Mouse (Mus musculus): ENCODE measurements at regions not wholly inside any gene's neighbourhood (a gene's known extent, or its start where the extent isn't known, plus 50 kb on each side); places are given as distances from the start of the nearest gene placed in this dataset.

DNA sequence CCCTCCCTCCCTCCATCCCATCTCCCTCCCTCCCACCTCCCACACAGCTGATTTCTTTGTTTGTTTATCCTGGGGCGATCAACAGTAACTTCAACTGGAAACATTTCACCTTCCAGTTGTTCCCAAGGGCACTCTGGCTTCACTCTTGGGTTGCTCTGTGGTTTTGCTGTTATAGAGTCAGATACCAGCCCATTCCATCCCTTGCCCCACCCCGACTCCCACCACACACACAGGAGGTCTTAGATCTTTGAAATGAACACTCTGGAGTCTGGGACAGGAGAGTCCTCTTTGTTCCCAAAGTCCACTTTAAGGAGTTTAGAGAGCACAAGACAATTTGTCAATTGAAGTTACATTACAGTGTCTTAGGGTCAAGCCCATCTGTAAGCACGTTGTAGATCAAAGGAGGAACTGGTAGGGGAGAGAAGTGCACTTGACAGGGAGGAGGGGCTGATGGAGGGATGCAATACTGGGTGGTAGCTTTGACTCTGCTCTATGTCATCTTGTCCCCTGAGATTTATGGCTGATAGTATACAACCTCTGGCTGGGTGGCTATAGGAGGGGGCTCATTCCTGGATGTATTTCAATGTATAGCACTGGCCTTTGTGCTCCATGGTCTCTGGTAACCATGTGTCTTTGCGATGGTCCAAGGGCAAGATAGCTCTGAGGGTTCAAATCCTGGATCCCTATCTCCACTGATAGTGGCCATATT, 313.9 kb downstream of the Glrx3 start:
- Histone ChIP-seq H3K27ac (no peak overlapping the region), H3K4me1 (replicated peaks) (no peaks in the 10 kb centered on the region), H3K4me2 (no peak overlapping the region), H3K27me3 (no peaks in the 10 kb centered on the region), H3K9me3 (replicated peaks) (no peaks in the 10 kb centered on the region), H3K36me3 (no peaks in the 10 kb centered on the region), H3K4me3 (no peak overlapping the region), H3K9ac (no peak overlapping the region)
- WGBS: 33% methylated on average over 4 of the region's 4 CpGs
- ATAC-seq (replicated peaks; ENCODE audit: insufficient number of reproducible peaks, insufficient read depth, low FRiP score, low read depth): no peak

DNA sequence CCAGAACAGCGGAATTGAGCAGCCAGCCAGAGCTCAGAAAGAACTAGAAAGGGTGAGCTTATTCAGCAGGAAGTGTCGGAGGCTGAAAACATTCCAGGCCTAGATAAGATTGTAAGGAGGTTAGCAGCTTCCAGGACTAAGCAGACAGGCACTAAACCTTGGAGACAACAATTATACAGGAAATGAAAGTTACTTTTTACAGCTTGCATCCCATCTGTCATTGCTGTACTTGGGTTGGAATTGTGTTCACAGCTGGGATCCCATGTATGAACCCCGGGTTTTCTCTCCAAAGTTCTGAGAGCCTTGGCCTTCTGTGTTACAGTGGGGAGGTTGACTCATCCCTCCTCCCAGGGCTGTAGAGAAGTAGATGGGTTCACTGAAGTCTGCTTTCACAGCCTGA, 328.5 kb downstream of the Glrx3 start:
- Histone ChIP-seq H3K9me3 (replicated peaks) (no peaks in the 10 kb centered on the region), H3K27ac (0 out of 2 replicates have a peak overlapping the region, but pooled peaks have one; percentile 24), H3K4me2 (no peak overlapping the region), H3K27me3 (no peaks in the 10 kb centered on the region), H3K9ac (no peak overlapping the region), H3K36me3 (no peaks in the 10 kb centered on the region), H3K4me1 (replicated peaks) (no peaks in the 10 kb centered on the region), H3K4me3 (no peak overlapping the region)
- no peak for ATAC-seq (replicated peaks; ENCODE audit: insufficient number of reproducible peaks, insufficient read depth, low FRiP score, low read depth)
- 30% methylated on average over 3 of the region's 3 CpGs for WGBS

DNA sequence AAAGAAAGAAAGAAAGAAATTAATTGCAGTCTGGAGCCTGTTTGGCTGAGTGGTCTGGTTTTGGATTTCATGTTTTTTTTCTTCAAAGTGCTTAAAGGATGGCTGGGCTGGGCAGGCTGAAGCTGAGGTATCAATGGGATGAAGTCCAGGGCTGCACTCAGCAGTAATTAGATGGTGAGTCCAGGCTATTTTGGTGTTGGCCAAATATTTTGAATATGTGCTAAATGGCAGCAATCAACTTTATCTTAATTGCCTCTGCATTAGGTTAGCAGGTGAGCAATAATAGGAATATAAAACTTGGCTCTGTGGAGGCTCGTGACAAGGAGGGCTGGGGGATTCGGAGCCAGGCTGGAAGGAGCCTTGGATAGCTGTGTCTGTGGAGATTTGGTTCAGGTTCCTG, 329.3 kb downstream of the Glrx3 start:
- no peaks in the 10 kb centered on the region for H3K36me3 ChIP-seq
- ATAC-seq (replicated peaks; ENCODE audit: insufficient number of reproducible peaks, insufficient read depth, low FRiP score, low read depth): no peak
- H3K9me3 ChIP-seq (replicated peaks): no peaks in the 10 kb centered on the region
- H3K27ac ChIP-seq: no peak overlapping the region
- H3K9ac ChIP-seq: no peak overlapping the region
- H3K4me1 ChIP-seq (replicated peaks): no peaks in the 10 kb centered on the region
- no peak overlapping the region for H3K4me3 ChIP-seq
- H3K4me2 ChIP-seq: no peak overlapping the region
- WGBS: 71% methylated on average over 2 of the region's 2 CpGs
- H3K27me3 ChIP-seq: no peaks in the 10 kb centered on the region

DNA sequence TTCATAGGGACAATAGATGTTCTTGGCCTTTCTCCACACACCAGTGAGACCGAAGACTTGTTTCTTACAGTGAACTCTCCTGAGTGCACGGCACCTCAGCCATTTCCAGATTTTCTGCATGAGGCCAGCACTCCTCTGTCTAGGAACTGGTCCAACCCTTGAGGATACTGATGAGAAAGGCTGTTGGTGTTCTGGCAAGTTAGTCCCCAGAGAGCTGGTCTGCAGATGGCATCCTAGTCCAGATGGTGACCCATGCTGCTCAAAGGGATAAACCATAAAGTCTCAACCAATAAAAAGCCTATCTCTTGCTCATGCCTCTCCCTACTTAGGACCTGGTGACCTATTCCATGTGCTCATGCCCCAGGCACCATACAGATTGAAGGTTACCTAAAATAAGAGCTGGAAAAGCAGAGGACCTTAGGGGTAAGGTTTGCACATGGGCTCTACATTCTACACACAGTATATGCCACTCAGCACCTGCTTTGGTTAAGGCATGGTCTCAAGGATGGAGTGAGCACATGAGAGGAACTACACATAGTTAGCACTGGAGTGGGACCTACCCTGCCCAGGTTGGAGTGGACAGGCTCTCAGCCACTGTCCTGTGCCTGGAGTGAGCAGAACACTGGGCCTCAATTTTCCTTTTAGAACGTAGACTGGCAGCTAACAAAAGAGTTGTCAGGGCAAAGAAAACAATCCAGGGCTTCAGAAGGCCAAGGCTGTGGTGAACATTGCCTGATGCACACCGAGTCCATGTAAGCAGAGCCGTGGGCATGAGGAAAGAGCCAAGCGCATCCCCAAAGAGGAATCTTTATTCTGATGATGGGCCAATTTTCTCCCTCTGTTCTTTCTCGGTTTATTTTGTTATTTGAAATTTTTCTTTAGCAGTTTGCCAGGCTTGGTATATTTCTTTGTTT, 335.9 kb downstream of the Glrx3 start:
- Histone ChIP-seq H3K36me3 (no peaks in the 10 kb centered on the region), H3K9ac (no peak overlapping the region), H3K4me2 (no peak overlapping the region), H3K27me3 (no peaks in the 10 kb centered on the region), H3K9me3 (replicated peaks) (no peaks in the 10 kb centered on the region), H3K27ac (no peak overlapping the region), H3K4me1 (replicated peaks) (no peaks in the 10 kb centered on the region), H3K4me3 (no peak overlapping the region)
- no peak for ATAC-seq (replicated peaks; ENCODE audit: insufficient number of reproducible peaks, insufficient read depth, low FRiP score, low read depth)
- 78% methylated on average over 7 of the region's 7 CpGs for WGBS

DNA sequence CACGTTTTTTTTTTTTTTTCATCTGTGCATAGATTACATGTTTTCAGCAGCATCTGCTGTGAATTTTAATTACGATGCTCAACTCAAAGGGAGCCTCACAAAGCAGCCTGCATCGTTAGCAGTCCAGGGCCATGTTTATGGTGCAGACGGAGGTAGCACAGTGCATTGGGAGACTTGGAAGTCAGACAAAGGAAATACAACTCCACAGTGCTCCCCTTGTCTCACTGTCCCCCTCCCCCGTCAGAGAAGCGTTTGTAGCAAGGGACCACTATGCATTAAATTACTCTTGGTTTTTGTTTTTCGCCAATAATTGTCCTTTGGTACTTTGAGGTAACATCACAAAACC, 336.5 kb downstream of the Glrx3 start:
- Histone ChIP-seq H3K4me1 (replicated peaks) (no peaks in the 10 kb centered on the region), H3K4me3 (no peak overlapping the region), H3K27me3 (no peaks in the 10 kb centered on the region), H3K9ac (no peak overlapping the region), H3K9me3 (replicated peaks) (no peaks in the 10 kb centered on the region), H3K36me3 (no peaks in the 10 kb centered on the region), H3K27ac (no peak overlapping the region), H3K4me2 (no peak overlapping the region)
- no peak for ATAC-seq (replicated peaks; ENCODE audit: insufficient number of reproducible peaks, insufficient read depth, low FRiP score, low read depth)
- WGBS: 64% methylated on average over 7 of the region's 7 CpGs

DNA sequence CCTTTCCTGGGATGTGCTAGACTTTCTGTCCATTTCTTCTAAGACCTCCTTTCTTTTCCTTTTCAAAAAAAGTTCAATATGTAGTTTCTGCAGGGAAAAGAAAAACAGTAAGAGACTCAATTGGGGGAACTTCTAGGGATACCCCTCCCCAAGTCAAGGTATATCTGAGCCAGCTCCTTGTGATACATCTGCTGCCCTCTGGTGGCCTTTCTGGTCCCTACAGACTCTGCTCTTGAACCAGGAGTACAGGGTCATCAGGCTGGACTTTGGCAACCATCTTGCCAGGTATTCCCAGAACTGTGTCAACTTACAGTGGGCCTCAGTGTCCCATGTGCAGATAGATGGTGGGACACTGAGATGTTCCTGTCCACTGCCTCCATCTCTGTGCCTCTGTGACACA, 346.5 kb downstream of the Glrx3 start:
- ATAC-seq (replicated peaks; ENCODE audit: insufficient number of reproducible peaks, insufficient read depth, low FRiP score, low read depth): no peak
- Histone ChIP-seq H3K9ac (no peak overlapping the region), H3K4me3 (no peak overlapping the region), H3K4me2 (no peak overlapping the region), H3K36me3 (no peaks in the 10 kb centered on the region), H3K9me3 (replicated peaks) (no peaks in the 10 kb centered on the region), H3K4me1 (replicated peaks) (no peaks in the 10 kb centered on the region), H3K27ac (no peak overlapping the region), H3K27me3 (no peaks in the 10 kb centered on the region)

DNA sequence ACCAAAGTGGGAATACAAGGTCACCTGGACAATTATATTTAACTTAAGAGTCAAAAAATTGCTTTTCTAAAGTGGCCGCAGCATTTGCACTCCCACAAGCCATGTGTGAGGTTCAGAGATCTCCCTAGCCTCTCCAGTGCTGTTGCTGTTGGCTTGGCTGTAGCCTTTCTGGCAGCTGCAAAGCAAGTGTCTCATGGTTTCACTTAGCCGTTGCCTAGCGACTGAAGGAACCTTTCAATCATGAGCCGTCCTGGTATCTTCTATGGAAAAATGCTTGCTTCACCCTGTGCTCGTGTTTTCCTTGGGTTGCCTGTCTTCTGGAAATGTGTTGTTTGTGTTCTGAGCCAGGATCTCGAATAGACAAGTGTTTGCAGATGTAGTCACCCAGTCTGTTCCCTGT, 367.9 kb downstream of the Glrx3 start:
- ATAC-seq (replicated peaks; ENCODE audit: insufficient number of reproducible peaks, insufficient read depth, low FRiP score, low read depth): no peak
- no peaks in the 10 kb centered on the region for H3K9me3 ChIP-seq (replicated peaks)
- 36% methylated on average over 6 of the region's 6 CpGs for WGBS

DNA sequence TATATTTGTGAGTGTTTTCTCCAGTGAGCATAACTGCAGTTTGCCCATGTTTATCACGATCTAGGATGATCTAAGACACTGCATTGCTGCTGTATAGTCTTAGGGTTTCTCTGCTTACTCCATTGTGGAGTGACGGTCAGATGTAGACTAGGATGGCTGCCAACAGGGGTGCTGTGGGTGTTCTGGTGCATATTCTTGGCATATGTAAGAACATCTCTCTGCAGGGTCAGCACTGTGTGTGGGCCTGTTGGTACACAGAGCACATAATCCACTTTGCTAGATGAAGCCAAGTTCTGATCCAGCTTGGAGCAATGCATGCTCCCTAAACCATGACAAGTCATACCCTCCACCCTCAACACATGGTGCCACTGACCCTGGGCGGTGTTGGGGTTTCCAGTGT, 375.4 kb downstream of the Glrx3 start:
- no peaks in the 10 kb centered on the region for H3K36me3 ChIP-seq
- ATAC-seq (replicated peaks; ENCODE audit: insufficient number of reproducible peaks, insufficient read depth, low FRiP score, low read depth): no peak
- H3K9me3 ChIP-seq (replicated peaks): no peaks in the 10 kb centered on the region
- H3K4me3 ChIP-seq: no peak overlapping the region
- no peaks in the 10 kb centered on the region for H3K4me1 ChIP-seq (replicated peaks)
- H3K27me3 ChIP-seq: no peaks in the 10 kb centered on the region
- no peak overlapping the region for H3K4me2 ChIP-seq
- no peak overlapping the region for H3K9ac ChIP-seq
- no peak overlapping the region for H3K27ac ChIP-seq
- WGBS: 73% methylated on average over 3 of the region's 3 CpGs

More for the DNA sequence above, 367.9 kb downstream of the Glrx3 start:
- Histone ChIP-seq H3K27me3 (no peaks in the 10 kb centered on the region), H3K36me3 (no peaks in the 10 kb centered on the region), H3K27ac (no peak overlapping the region), H3K4me1 (replicated peaks) (no peaks in the 10 kb centered on the region), H3K4me3 (no peak overlapping the region), H3K4me2 (no peak overlapping the region), H3K9ac (no peak overlapping the region)

DNA sequence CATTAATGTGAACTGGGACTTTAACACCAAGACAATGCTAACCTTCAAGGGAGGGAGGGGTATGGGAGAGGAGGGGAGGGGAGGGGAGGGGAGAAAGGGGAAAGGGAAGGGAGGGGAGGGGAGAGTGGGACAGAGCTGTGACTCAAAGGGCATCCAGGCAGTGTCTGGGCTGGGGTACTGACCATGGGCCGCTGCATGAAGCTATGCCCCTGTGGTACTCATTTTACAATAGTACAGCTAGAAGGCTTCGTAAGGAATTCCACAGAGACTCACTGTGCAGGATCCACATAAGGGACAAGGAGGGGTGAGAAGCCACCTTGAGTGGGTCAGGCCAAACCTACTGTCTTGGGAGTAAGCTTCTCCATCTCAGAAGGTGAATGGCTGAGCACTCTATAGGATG, 403.1 kb downstream of the Glrx3 start:
- 65% methylated on average over 2 of the region's 2 CpGs for WGBS

DNA sequence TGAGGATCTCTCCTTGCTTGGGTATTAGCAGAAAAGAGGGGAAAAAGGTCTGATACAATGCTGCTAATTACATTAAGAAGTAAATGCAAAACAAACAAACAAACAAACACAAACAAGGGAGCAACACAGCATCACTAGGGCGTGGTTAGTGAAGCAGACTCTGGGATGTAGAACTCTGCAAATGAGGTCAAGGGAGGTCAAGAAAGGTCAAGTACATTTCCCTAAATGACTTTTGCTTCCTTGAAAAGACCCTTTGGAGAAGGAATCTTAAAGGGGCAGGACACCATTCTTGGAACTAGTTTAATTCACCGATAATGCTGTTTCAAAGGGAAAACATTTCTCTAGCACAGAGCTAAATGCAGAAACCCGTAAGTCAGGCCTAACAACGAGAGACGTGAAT, 403.6 kb downstream of the Glrx3 start:
- H3K36me3 ChIP-seq: no peaks in the 10 kb centered on the region
- ATAC-seq (replicated peaks; ENCODE audit: insufficient number of reproducible peaks, insufficient read depth, low FRiP score, low read depth): no peak
- no peaks in the 10 kb centered on the region for H3K9me3 ChIP-seq (replicated peaks)
- H3K4me3 ChIP-seq: no peak overlapping the region
- H3K9ac ChIP-seq: no peak overlapping the region
- H3K4me2 ChIP-seq: no peak overlapping the region
- no peaks in the 10 kb centered on the region for H3K27me3 ChIP-seq
- WGBS: 65% methylated on average over 5 of the region's 5 CpGs
- no peak overlapping the region for H3K27ac ChIP-seq
- H3K4me1 ChIP-seq (replicated peaks): no peaks in the 10 kb centered on the region

More for the DNA sequence above, 403.1 kb downstream of the Glrx3 start:
- no peak overlapping the region for H3K4me3 ChIP-seq
- ATAC-seq (replicated peaks; ENCODE audit: insufficient number of reproducible peaks, insufficient read depth, low FRiP score, low read depth): no peak
- H3K27ac ChIP-seq: no peak overlapping the region
- no peak overlapping the region for H3K4me2 ChIP-seq
- H3K4me1 ChIP-seq (replicated peaks): no peaks in the 10 kb centered on the region
- H3K9me3 ChIP-seq (replicated peaks): no peaks in the 10 kb centered on the region
- no peaks in the 10 kb centered on the region for H3K27me3 ChIP-seq
- no peak overlapping the region for H3K9ac ChIP-seq
- no peaks in the 10 kb centered on the region for H3K36me3 ChIP-seq

DNA sequence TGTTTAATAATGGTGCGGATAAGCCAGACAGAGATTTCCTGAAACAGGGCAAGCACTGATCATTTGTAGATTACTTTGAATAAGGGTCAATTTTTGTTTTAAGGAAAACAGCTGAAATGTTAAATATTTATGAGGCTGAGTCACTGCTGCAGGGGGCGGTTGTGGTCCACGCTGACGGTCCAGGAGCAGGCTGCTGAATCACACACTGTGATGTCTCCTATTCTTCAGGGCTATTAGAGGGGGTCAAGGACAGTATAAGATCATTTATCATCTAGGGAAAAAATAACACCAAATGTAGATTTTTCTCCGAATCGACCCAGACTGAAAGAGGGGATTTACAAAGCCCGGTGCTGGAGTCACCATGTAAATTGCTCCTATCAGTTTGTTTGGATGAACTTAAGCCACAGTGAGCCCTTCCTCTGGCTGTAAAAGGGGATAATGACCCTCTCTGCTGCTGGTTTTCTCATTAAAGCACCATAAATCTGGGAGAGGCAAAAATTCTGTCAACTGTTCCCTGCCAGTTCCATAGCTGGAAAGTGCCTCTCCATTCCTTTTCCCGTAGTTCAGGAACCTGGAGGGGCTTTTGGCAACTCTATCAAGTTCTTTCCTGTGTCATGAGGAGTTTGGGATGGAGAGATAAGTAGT, 404.2 kb downstream of the Glrx3 start:
- no peak overlapping the region for H3K9ac ChIP-seq
- H3K27me3 ChIP-seq: no peaks in the 10 kb centered on the region
- ATAC-seq (replicated peaks; ENCODE audit: insufficient number of reproducible peaks, insufficient read depth, low FRiP score, low read depth): no peak
- H3K4me1 ChIP-seq (replicated peaks): no peaks in the 10 kb centered on the region
- no peak overlapping the region for H3K4me3 ChIP-seq
- WGBS: 65% methylated on average over 8 of the region's 8 CpGs
- no peak overlapping the region for H3K27ac ChIP-seq
- H3K36me3 ChIP-seq: no peaks in the 10 kb centered on the region
- H3K4me2 ChIP-seq: no peak overlapping the region
- no peaks in the 10 kb centered on the region for H3K9me3 ChIP-seq (replicated peaks)
